Mouse (Mus musculus): ENCODE measurements at regions not wholly inside any gene's neighbourhood (a gene's known extent, or its start where the extent isn't known, plus 50 kb on each side); places are given as distances from the start of the nearest gene placed in this dataset.

- DNase-seq (ENCODE audit: low read depth), result no peak
Observed at GRCm38 (mm10) chrX:11653336-11653735, 325.7 kb downstream of the H2al1j start.

DNA sequence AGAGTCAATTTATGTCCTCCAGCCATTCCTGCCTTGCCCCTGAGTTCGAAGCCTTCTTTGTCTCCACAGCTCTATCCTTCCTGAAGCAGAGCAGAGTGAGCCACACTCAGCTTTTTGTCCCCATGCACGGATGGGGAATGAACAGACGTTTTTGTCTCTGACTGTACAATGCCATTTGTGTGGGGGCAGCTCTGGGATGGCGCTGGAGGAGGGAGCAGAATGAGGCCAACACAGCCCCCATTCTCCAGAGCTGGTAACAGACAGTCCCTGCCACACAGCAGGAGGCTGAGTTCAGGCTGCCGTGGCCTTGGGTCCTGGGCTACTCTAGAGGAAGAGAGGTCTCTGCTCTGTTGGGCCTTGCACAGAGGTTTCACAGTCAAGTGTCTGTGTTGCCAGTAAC lies 327.4 kb downstream of the H2al1j start:
- DNase-seq (ENCODE audit: low read depth), result no peak

DNA sequence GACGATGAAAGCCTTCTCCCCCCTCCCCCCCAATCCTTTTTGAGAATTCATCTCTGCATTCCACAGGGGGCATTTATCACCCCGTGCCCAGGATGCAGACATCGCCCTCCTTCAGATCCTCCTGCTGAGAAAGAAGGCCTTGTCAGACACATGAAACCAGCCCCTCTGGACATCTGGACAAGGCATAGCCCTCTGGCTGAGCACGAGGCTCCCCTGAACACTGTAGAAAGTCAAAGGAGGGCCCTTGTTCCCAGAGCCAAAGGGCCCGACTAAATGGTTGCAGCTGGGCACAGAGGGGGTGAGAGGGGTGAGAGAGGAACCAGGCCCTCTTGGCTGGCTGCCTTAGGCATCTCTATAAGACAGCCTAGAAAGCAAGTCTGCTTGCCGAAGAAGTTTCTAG lies 327.8 kb downstream of the H2al1j start:
- no peak for DNase-seq (ENCODE audit: low read depth)

- DNase-seq (ENCODE audit: low read depth), result no peak
Observed at GRCm38 (mm10) chrX:11657606-11658254, 330.1 kb downstream of the H2al1j start.

DNA sequence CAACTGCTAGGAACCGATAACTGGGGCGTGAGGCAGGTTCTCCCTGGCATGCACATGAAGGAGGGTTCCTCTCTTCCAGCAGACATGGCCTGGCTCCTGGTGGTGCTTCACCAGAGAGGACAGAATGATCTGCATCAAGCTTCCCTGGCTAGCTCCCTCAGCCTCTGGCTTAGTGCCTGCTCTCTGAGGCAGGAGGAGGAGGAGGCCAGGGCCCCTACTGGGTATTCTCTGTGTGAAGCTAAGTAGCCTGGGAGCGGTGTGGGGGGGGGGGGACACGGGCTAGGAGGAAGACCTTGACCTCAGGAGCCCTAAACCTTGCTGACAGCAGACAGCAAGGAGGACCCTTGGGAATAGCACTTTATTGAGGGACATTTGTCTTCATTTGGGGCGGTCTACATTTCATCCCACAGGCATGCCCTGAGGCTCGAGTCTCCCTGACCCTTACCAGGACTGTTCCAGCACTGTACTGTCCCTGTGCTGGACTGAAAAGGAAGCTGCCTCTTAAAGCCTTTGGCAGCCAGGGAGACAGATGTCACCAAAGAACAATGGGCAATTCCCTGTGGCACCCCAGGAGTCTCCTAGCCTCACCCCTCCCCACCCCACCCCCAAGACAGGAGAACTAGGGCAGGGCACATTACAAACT lies 335.7 kb downstream of the H2al1j start:
- DNase-seq (ENCODE audit: low read depth), result no peak

DNA sequence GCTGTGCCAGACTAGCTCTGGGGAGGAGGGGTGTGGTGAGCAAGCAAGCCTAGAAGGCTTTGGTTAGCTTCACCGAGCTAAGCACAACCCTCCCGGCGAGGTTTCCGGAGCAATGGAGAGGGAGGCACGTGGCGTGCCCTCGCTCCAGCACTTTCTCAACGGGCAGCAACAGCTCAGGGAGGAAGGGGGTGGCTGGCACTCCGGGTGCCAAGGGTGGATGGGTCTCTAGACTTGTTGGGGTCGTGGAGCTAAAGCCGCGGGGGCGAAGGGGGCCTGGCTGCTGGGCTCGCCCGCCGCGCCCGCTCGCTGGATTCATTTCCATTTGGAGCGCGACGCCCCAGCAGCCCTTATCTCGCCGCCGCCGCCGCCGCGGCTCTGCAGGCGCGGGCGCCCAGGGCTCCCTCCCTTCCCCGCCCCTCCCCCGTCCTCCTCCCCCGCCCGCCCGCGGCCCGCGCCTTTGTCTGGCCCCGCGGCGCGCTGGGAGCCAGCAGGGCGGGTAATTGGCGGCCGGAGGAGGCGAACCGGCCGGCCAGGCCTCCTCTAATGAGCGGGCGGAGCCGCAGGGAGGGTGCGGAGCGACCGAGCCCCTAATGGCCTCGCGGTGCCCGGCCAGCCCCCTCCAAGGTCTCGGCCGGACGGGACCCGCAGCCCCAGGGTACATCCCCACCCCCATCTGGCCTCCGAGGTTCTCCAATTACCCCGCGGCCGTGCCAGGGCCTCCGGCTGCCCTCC lies 336.9 kb downstream of the H2al1j start:
- DNase-seq (ENCODE audit: low read depth), result no peak

- DNase-seq (ENCODE audit: low read depth), result no peak
Observed at GRCm38 (mm10) chrX:11665077-11665974, 337.7 kb downstream of the H2al1j start.

DNA sequence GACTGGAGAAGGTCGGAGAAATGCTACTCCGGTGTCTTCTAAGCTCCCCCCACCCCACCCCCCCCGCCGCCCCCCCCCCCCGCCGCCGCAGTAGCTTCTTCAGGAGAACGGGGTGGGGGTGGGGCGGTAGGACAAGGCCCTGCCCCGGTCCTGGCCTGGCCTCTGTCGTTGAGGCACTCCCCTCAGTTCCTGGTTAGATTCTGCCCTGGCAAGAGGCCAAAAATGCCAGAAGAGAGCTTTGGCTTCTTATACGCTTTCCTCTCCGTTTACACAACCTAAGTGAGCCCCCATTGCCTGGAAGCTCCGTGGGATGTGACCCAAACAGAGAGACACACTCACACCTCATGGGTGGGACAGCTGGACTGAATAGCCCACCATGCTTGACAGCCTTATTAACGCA lies 338.9 kb downstream of the H2al1j start:
- no peak for DNase-seq (ENCODE audit: low read depth)

DNA sequence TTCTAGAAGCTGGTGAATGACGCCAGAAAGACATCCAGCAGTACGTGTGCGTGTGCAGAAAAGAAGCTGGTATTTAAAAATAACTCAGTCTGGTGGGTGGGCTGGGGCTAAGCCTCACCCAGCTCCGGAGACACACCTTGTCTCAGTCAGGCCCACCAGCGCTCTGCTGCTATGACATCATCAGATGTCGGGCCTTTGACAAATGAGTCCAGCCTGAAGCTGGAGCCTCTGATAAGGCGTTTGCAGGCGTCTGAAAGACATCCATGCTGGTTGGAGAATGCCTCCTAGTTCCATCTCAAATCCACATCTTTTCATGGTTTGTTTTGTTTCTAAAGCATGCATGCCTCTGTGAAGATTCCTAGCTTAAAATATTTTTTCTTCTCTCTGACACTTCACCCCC lies 344.2 kb downstream of the H2al1j start:
- no peak for DNase-seq (ENCODE audit: low read depth)

- DNase-seq (ENCODE audit: low read depth), result no peak
Observed at GRCm38 (mm10) chrX:11678086-11678485, 350.5 kb downstream of the H2al1j start.

DNA sequence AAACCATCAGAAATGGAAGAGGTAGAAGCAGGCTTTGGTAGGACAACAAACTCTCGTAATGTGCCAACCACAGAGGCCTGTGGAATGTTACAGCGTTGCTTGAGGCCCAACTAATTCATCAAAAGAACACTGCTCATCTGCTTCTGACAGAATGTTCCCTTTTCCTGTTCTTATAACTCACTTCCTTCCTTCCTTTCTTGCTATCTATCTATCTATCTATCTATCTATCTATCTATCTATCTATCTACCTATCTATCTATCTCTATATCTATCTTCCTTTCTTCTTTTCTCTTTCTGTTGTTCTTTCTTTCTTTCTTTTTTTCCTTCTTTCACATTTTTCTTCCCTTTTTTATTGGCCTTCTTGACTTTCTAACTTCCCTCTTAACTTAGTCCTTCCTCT lies 353.7 kb downstream of the H2al1j start:
- no peak for DNase-seq (ENCODE audit: low read depth)

DNA sequence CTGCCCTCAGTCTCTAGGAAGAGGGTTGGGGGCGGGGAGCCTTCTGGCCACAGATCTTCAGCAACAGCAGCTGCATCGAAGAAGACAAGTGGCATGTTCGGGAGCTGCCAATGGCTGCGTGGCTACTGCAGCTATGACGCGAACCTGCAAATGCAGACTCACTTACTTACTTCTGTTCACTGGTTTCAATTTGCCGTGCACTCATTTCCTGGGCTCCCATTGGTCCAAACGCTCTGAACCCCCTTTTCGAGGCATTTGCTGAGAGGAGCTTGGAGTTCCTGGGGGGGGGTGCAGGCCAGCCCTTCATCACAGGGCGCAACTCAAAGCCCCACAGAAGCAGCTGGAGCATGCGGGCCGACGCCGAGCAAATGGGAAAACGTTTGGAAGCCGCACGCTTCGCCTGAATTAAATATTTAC lies 362.4 kb downstream of the H2al1j start:
- no peak for DNase-seq (ENCODE audit: low read depth)

GRCm38 (mm10) chrX:11690446-11690845 lies 362.8 kb downstream of the H2al1j start:
- no peak for DNase-seq (ENCODE audit: low read depth)

GRCm38 (mm10) chrX:11691019-11691418 lies 363.4 kb downstream of the H2al1j start:
- no peak for DNase-seq (ENCODE audit: low read depth)

DNA sequence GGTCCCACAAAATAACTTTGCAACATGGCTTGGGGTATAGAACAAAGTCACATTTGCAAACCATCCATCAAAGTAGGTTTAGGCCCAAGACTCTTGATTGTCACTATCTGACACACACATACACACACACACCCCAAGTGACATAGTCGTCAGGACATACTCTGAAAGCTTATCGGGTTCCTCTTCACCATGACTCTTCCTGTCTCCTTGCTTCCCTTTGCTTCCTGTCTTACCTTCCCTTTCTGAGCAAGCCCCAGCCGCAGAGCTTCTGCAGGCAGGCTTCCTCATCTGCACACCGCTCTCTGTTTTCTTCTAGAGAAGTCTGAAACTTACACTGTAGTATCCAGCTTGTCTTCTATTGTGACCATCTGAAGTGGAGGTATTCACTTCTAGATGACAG lies 368.9 kb downstream of the H2al1j start:
- no peak for DNase-seq (ENCODE audit: low read depth)

GRCm38 (mm10) chrX:11701095-11701494 lies 373.5 kb downstream of the H2al1j start:
- DNase-seq (ENCODE audit: low read depth), result no peak

GRCm38 (mm10) chrX:11705851-11706557 lies 378.4 kb downstream of the H2al1j start:
- no peak for DNase-seq (ENCODE audit: low read depth)

DNA sequence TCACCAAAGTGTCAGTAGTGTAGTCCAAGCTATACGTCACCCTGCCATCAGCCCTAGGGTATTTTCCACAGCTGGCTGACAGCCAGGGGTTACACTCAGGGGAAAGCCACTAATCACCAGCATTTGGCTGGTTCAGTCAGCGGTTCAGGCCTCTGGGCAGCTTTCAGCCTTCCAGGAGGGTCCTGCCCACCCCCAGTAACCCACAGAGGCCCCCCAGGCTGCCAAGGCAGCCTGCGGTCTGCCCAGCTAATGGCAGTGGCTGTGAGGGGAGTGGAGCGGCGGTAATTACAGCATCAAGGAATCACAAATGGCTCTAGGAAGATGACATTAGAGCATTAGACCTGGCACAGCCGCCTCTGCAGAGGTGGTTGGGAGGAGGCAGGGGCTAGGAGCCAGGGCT lies 379.7 kb downstream of the H2al1j start:
- DNase-seq (ENCODE audit: low read depth), result no peak

DNA sequence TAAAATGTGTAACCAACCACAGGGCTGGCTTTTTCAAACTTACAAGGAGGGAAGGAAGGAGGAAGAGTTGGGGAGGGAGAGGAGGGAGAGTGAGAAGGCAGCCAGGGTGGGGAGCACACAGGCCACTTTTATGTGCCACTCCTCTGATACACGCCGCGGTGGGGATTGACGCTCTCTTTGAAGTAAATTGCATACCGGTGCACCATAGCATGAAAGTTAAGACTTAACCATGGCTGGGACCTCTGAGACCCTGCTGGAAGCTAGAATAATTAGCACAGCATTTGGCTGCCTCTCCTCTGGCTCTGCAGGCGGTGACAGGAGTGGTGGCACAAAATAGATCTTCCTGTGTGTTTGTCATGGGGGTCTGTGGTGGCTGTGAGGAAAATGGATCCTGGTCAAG lies 380.7 kb downstream of the H2al1j start:
- DNase-seq (ENCODE audit: low read depth), result no peak

DNA sequence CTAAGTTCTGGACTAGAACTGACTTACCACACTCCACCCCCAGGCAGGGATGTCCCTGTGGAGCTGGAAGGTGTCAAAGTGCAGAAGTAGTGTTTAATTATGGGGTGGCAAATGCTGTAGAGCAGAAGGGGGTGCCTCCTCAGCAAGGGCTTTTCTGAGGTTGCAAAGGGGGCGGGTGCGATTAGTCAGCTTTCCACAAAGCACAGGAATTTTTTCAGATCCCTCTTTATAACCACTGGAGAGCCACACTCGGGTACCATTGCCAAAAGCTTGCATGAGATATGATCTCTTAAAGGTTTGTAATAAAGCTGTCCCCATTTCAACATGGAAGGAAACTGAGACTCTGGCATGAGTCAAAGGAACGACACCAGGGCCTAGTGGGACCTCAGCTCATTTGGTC lies 381.7 kb downstream of the H2al1j start:
- DNase-seq (ENCODE audit: low read depth), result no peak

- DNase-seq (ENCODE audit: low read depth), result no peak
Observed at GRCm38 (mm10) chrX:11713423-11713822, 385.8 kb downstream of the H2al1j start.

DNA sequence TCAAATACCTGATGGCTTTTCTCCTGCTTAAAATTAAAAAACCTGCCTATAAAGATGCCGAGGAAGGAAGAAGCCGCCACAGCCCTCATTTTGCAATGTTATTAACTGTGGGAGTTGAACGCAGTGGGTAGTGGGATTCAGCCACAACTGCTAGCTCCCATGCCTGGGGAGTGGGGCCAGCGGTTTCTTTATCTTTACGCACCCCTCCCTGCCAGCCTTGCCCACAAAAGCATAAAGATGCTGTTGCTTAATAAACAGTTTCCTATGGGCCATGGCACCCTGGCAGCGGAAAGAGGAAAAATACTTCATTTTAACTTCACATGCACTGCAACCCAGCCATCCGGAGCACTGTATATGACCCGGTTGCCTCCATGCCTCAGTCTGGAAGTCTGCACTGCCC lies 389.2 kb downstream of the H2al1j start:
- no peak for DNase-seq (ENCODE audit: low read depth)

Measured in gonadal fat pad, adult 2 months (tissue).